Mouse (Mus musculus): ENCODE data around the gene Isoc2a. TPM values are rescaled to one million over a fixed set of nuclear protein-coding genes. Genes with fewer than 3 reads are reported as not detected.

Isoc2a gene
- polyA plus RNA-seq (2012; rRNA removed) = 9.2 TPM in 2 replicates

GRCm38 (mm10) chr7:4876753-4877221 lies at the start of gene Isoc2a:
Gene Isoc2a (plus strand): TSS chr7:4877153.

GRCm38 (mm10) chr7:4844245-4844916 lies 32.6 kb upstream of the Isoc2a start, which contains the start of gene Shisa7:
Gene Shisa7 (minus strand): TSS chr7:4844696.

GRCm38 (mm10) chr7:4870133-4870532 lies 6.8 kb upstream of the Isoc2a start, which contains the start of gene Isoc2b:
Gene Isoc2b (minus strand): TSS chr7:4870258.

GRCm38 (mm10) chr7:4906466-4906950 lies 29.6 kb downstream of the Isoc2a start, which contains the start of gene Gm36210:
Gene Gm36210 (minus strand): TSS chr7:4906516.

GRCm38 (mm10) chr7:4915007-4915665 lies 38.2 kb downstream of the Isoc2a start, which contains the start of gene Zfp628:
Gene Zfp628 (plus strand): TSS chr7:4915217.

GRCm38 (mm10) chr7:4921824-4922482 lies 45.0 kb downstream of the Isoc2a start, which contains the start of gene Nat14:
Gene Nat14 (plus strand): TSS chr7:4922028.

GRCm38 (mm10) chr7:4925441-4926381 lies 48.8 kb downstream of the Isoc2a start, which contains the start of gene Ssc5d:
Gene Ssc5d (plus strand): TSS chr7:4925785.

Other genes starting within 250 kb of the Isoc2a start
- 25.3 and 29.9 TPM in 2 replicates for gene Tmem86b, start 245.7 kb upstream of the Isoc2a start, polyA plus RNA-seq (2012; rRNA removed)
- gene Ppp6r1, start 218.1 kb upstream of the Isoc2a start, polyA plus RNA-seq (2012; rRNA removed) = 80.4 and 91.8 TPM in 2 replicates
- gene Hspbp1, start 192.1 kb upstream of the Isoc2a start, polyA plus RNA-seq (2012; rRNA removed) = 57.7 and 58.5 TPM in 2 replicates
- gene Brsk1, start 186.5 kb upstream of the Isoc2a start, polyA plus RNA-seq (2012; rRNA removed) = 43.1 and 53.5 TPM in 2 replicates
- gene Tmem150b, start 151.9 kb upstream of the Isoc2a start, polyA plus RNA-seq (2012; rRNA removed) = 0.12 TPM in 1 of 2 replicates, not detected in the other
- gene Kmt5c, start 137.0 kb upstream of the Isoc2a start, polyA plus RNA-seq (2012; rRNA removed) = 164 and 180 TPM in 2 replicates
- 73.2 and 102 TPM in 2 replicates for gene Cox6b2, start 124.1 kb upstream of the Isoc2a start, polyA plus RNA-seq (2012; rRNA removed)
- gene Fam71e2, start 105.9 kb upstream of the Isoc2a start, polyA plus RNA-seq (2012; rRNA removed) = not detected in 2 replicates
- 0.10 and 0.12 TPM in 2 replicates for gene Il11, start 94.3 kb upstream of the Isoc2a start, polyA plus RNA-seq (2012; rRNA removed)
- gene Tmem190, start 94.2 kb upstream of the Isoc2a start, polyA plus RNA-seq (2012; rRNA removed) = not detected in 2 replicates
- 2.8 and 3.2 TPM in 2 replicates for gene Tmem238, start 87.5 kb upstream of the Isoc2a start, polyA plus RNA-seq (2012; rRNA removed)
- 672 and 775 TPM in 2 replicates for gene Rpl28, start 84.3 kb upstream of the Isoc2a start, polyA plus RNA-seq (2012; rRNA removed)
- 468 and 512 TPM in 2 replicates for gene Ube2s, start 64.6 kb upstream of the Isoc2a start, polyA plus RNA-seq (2012; rRNA removed)
- 14.0 and 22.4 TPM in 2 replicates for gene Shisa7, start 32.5 kb upstream of the Isoc2a start, polyA plus RNA-seq (2012; rRNA removed)
- gene Isoc2b, start 6.9 kb upstream of the Isoc2a start, polyA plus RNA-seq (2012; rRNA removed) = 2.3 and 2.8 TPM in 2 replicates
- gene Gm36210, start 29.4 kb downstream of the Isoc2a start, polyA plus RNA-seq (2012; rRNA removed) = 0.17 and 0.24 TPM in 2 replicates
- gene Zfp628, start 38.1 kb downstream of the Isoc2a start, polyA plus RNA-seq (2012; rRNA removed) = 11.2 and 12.9 TPM in 2 replicates
- gene Nat14, start 44.9 kb downstream of the Isoc2a start, polyA plus RNA-seq (2012; rRNA removed) = 7.2 and 22.6 TPM in 2 replicates
- gene Ssc5d, start 48.6 kb downstream of the Isoc2a start, polyA plus RNA-seq (2012; rRNA removed) = 5.9 and 6.9 TPM in 2 replicates
- gene Sbk2, start 87.3 kb downstream of the Isoc2a start, polyA plus RNA-seq (2012; rRNA removed) = 0.41 and 0.44 TPM in 2 replicates
- gene Sbk3, start 94.0 kb downstream of the Isoc2a start, polyA plus RNA-seq (2012; rRNA removed) = 0.06 and 0.21 TPM in 2 replicates
- gene Zfp579, start 119.0 kb downstream of the Isoc2a start, polyA plus RNA-seq (2012; rRNA removed) = 98.6 and 106 TPM in 2 replicates
- gene Zfp524, start 137.3 kb downstream of the Isoc2a start, polyA plus RNA-seq (2012; rRNA removed) = 6.5 and 9.5 TPM in 2 replicates
- 48.2 and 52.4 TPM in 2 replicates for gene Fiz1, start 137.5 kb downstream of the Isoc2a start, polyA plus RNA-seq (2012; rRNA removed)
- gene Gm44973, start 138.3 kb downstream of the Isoc2a start, polyA plus RNA-seq (2012; rRNA removed) = not detected in 2 replicates
- gene Zfp865, start 143.2 kb downstream of the Isoc2a start, polyA plus RNA-seq (2012; rRNA removed) = 34.0 and 43.5 TPM in 2 replicates
- 11.1 and 13.0 TPM in 2 replicates for gene Ccdc106, start 143.4 kb downstream of the Isoc2a start, polyA plus RNA-seq (2012; rRNA removed)
- gene 4632433K11Rik, start 157.0 kb downstream of the Isoc2a start, polyA plus RNA-seq (2012; rRNA removed) = not detected in 2 replicates
- 2.4 and 4.1 TPM in 2 replicates for gene Zfp784, start 161.3 kb downstream of the Isoc2a start, polyA plus RNA-seq (2012; rRNA removed)
- 32.5 and 35.1 TPM in 2 replicates for gene Zfp580, start 174.4 kb downstream of the Isoc2a start, polyA plus RNA-seq (2012; rRNA removed)
- gene U2af2, start 185.0 kb downstream of the Isoc2a start, polyA plus RNA-seq (2012; rRNA removed) = 437 and 455 TPM in 2 replicates
- gene Epn1, start 203.1 kb downstream of the Isoc2a start, polyA plus RNA-seq (2012; rRNA removed) = 105 and 111 TPM in 2 replicates
- not detected in 2 replicates for gene Rfpl4, start 239.8 kb downstream of the Isoc2a start, polyA plus RNA-seq (2012; rRNA removed)
- gene Rasl2-9, start 248.8 kb downstream of the Isoc2a start, polyA plus RNA-seq (2012; rRNA removed) = 0.13 and 0.50 TPM in 2 replicates

All from central nervous system, embryonic 11.5 days (tissue).